Mouse (Mus musculus): ENCODE measurements around the gene Plekha6.

DNA sequence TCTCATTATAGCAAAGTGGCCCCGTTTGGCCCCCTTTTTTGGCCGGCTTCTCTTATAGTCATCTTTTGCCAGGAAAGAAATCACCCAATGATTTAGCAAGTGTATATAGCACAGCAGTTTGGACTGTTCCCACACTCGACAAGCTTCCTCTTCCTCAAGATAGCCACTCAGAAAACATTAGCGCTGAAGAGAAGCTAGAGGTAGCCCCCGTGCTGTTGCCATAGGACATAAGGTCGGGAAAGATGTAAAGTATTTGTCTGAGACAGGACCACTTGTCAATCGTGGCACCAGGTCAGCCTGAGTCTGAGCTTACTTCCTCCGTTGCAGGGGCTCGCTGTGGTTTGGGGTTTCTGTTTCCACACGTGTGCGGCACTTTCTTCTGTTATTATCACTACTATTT is 1.1 kb downstream of the Plekha6 start:
- TF ChIP-seq CTCF (conservative IDR thresholded peaks at IDR 0.05; ENCODE audit: low read length) (no peak), POU5F1 (IDR thresholded peaks at IDR 0.05; ENCODE audit: borderline replicate concordance, low read length) (no peak)

Measured in E14TG2a.4 (cell line).